Mouse (Mus musculus) small intestine, adult 2 months (tissue): ENCODE measurements around the gene Asb16.

ENCODE experiments used
- CTCF ChIP-seq: fragments of 200-500 bp; IDR thresholded peaks from 2 replicates; pipeline ENCODE4 v1.5.1; 2012; ENCODE audit warnings: low read depth, mild to moderate bottlenecking, control low read depth, inconsistent platforms, low read length, moderate library complexity, mixed read lengths; ENCODE audit not compliant: insufficient replicate concordance, insufficient read length; ENCODE audit errors: extremely low read depth
- POLR2A ChIP-seq: fragments of 200-500 bp; IDR thresholded peaks from 2 replicates; pipeline ENCODE4 v1.6.1; 2012; ENCODE audit warnings: low read depth, mild to moderate bottlenecking, control low read depth, inconsistent platforms, low read length, moderate library complexity

- no peak for TF ChIP-seq CTCF
- TF ChIP-seq POLR2A: peak; percentile 73
Measured at GRCm38 (mm10) chr11:102296491-102297472, 28.2 kb downstream of the Asb16 start, which contains the start of gene Atxn7l3.
